Mouse (Mus musculus) stomach, postnatal 0 days (tissue): ENCODE data around the gene Tbc1d17.

Source experiments
- CTCF ChIP-seq: IDR thresholded peaks from 2 replicates; pipeline ENCODE4 v1.5.1; 2016; ENCODE audit warnings: antibody characterized with exemption, low read depth, mild to moderate bottlenecking, moderate library complexity
- EP300 ChIP-seq: optimal IDR thresholded peaks from 2 replicates; pipeline ENCODE3; 2016; ENCODE audit warnings: antibody characterized with exemption

DNA sequence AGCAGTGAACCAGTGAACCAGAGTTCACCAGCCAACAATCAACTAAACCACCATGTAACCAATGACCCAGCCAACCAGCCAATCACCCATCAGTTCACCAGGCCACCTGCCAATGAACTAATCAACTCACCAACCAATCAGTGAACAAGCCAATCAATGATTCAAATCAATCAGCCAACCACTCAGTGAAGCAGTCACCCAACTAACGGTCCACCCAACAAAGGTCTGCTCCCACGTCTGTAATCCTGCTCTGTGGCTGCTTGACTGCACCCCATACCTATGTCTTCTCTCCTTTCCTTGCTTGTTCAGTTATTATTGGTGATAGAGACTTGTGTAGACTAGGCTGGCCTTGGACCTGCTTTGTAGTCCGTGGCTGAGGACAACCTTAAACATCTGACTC, 34.9 kb downstream of the Tbc1d17 start:
- TF ChIP-seq CTCF (no peak), EP300 (no peak)
